Mouse (Mus musculus) ovary, adult 18-20 months (tissue): ENCODE data around the gene Grin2d.

Experiments used
- DNase-seq: peaks from one replicate; pipeline ENCODE4 v3.0.0; 2022; ENCODE audit warnings: low spot score, mixed read lengths

The Grin2d gene

GRCm38 (mm10) chr7:45782271-45782670 is 95.9 kb downstream of the Grin2d start:
- DNase-seq, result no peak
